Mouse (Mus musculus): ENCODE measurements around the gene Prkcg. TPM values are rescaled to one million over a fixed set of nuclear protein-coding genes. Genes with fewer than 3 reads are reported as not detected.

Prkcg gene
- polyA plus RNA-seq, 1 experiment from 2014 or later, result 0.04 TPM

- H3K9ac ChIP-seq, result no peak overlapping the region
- no peak overlapping the region for H3K4me3 ChIP-seq
- no peaks in the 10 kb centered on the region for H3K36me3 ChIP-seq
- 0 out of 2 replicates have a peak, but pooled peaks cover 10% of the 10 kb centered on the region for H3K4me1 ChIP-seq
- no peak overlapping the region for H3K27ac ChIP-seq
- no peak overlapping the region for H3K4me2 ChIP-seq
- WGBS (ENCODE audit: insufficient replicate concordance), result 43% methylated on average over 4 of the region's 4 CpGs
- ATAC-seq, result no peak
- H3K27me3 ChIP-seq (replicated peaks), result peaks cover 47% of the 10 kb centered on the region
- H3K9me3 ChIP-seq (replicated peaks), result no peaks in the 10 kb centered on the region
These were observed 81.4 kb downstream of the Prkcg start for GRCm38 (mm10) chr7:3370407-3370806.

DNA sequence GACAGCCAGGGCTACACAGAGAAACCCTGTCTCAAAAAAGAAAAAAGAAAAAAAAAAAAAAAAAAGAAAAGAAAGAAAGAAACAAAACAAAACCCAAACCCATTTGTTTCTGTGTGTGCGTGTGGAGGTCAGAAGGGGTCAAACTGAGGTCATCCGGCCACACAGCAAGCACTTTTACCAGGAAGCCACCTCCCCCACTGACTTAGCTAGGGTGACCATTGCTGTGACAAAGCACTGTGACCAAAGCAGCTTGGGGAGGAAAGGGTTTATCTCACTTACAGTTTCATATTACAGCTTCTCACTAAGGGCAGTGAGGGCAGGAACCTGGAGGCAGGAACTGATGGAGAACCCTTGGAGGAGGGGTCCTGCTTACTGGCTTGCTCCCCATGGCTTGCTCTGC is 83.4 kb downstream of the Prkcg start:
- Histone ChIP-seq H3K27me3 (replicated peaks) (peaks cover 27% of the 10 kb centered on the region), H3K9ac (no peak overlapping the region), H3K27ac (no peak overlapping the region), H3K36me3 (no peaks in the 10 kb centered on the region), H3K9me3 (replicated peaks) (no peaks in the 10 kb centered on the region), H3K4me2 (no peak overlapping the region), H3K4me1 (0 out of 2 replicates have a peak, but pooled peaks cover 4% of the 10 kb centered on the region), H3K4me3 (no peak overlapping the region)
- WGBS (ENCODE audit: insufficient replicate concordance), result 62% methylated on average over 2 of the region's 2 CpGs
- no peak for ATAC-seq

GRCm38 (mm10) chr7:3373754-3374153 is 84.8 kb downstream of the Prkcg start:
- ATAC-seq, result no peak
- H3K9me3 ChIP-seq (replicated peaks), result no peaks in the 10 kb centered on the region
- H3K36me3 ChIP-seq, result no peaks in the 10 kb centered on the region
- no peak overlapping the region for H3K9ac ChIP-seq
- H3K4me2 ChIP-seq, result no peak overlapping the region
- no peak overlapping the region for H3K27ac ChIP-seq
- peaks cover 13% of the 10 kb centered on the region for H3K27me3 ChIP-seq (replicated peaks)
- 71% methylated on average over 8 of the region's 8 CpGs for WGBS (ENCODE audit: insufficient replicate concordance)
- H3K4me1 ChIP-seq, result no peaks in the 10 kb centered on the region
- no peak overlapping the region for H3K4me3 ChIP-seq

GRCm38 (mm10) chr7:3376831-3377230 is 87.9 kb downstream of the Prkcg start:
- no peaks in the 10 kb centered on the region for H3K36me3 ChIP-seq
- ATAC-seq, result no peak
- H3K27me3 ChIP-seq (replicated peaks), result no peaks in the 10 kb centered on the region
- H3K4me2 ChIP-seq, result no peak overlapping the region
- H3K27ac ChIP-seq, result no peak overlapping the region
- WGBS (ENCODE audit: insufficient replicate concordance), result 40% methylated on average over 4 of the region's 4 CpGs
- no peaks in the 10 kb centered on the region for H3K9me3 ChIP-seq (replicated peaks)
- no peak overlapping the region for H3K4me3 ChIP-seq
- no peaks in the 10 kb centered on the region for H3K4me1 ChIP-seq
- H3K9ac ChIP-seq, result no peak overlapping the region

Other genes starting within 250 kb of the Prkcg start
- not detected in 2 replicates for gene AU018091, start 120.0 kb upstream of the Prkcg start, polyA plus RNA-seq (2016; fragmentation: Nextera tagmentation; extraction: Ambion mirVana)
- 0.07 TPM in 1 of 2 replicates, not detected in the other for gene Nlrp12, start 39.4 kb upstream of the Prkcg start, polyA plus RNA-seq (2016; fragmentation: Nextera tagmentation; extraction: Ambion mirVana)
- gene Myadm, start 99 bp upstream of the Prkcg start, polyA plus RNA-seq (2016; fragmentation: Nextera tagmentation; extraction: Ambion mirVana), result 16.6 and 17.5 TPM in 2 replicates
- gene Cacng7, start 43.8 kb downstream of the Prkcg start, polyA plus RNA-seq (2016; fragmentation: Nextera tagmentation; extraction: Ambion mirVana), result 0.07 TPM in 1 of 2 replicates, not detected in the other
- 0.12 and 0.36 TPM in 2 replicates for gene Cacng8, start 101.5 kb downstream of the Prkcg start, polyA plus RNA-seq (2016; fragmentation: Nextera tagmentation; extraction: Ambion mirVana)
- gene Cacng6, start 135.0 kb downstream of the Prkcg start, polyA plus RNA-seq (2016; fragmentation: Nextera tagmentation; extraction: Ambion mirVana), result 0.14 and 0.17 TPM in 2 replicates
- not detected in 2 replicates for gene Tarm1, start 213.4 kb downstream of the Prkcg start, polyA plus RNA-seq (2016; fragmentation: Nextera tagmentation; extraction: Ambion mirVana)

Data from liver, embryonic 12.5 days (tissue).